Mouse (Mus musculus): ENCODE data around the gene Blcap.

DNA sequence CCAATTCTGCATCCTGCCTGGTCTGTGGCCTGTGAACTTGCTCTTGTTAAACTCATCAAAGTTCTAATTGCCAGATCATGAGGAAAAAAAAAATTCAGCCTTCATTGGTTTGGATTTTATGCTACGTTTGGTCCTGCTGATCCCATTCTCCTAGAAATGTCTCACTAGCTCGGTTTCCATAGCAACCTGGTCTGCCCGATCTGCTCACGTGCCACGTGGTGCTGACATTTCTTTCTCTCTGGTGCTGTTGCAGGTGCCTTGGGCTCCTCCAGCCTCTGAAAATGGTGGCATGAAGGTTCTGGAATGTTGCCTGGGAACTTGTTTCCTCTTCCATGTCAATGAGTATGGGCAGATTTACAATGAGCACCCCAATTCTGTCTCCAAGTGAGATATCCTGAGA lies 50.6 kb downstream of the Blcap start:
- TF ChIP-seq CTCF (IDR thresholded peaks at IDR 0.05; ENCODE audit: extremely low read depth, insufficient read depth, low read length), result no peak
- TF ChIP-seq POLR2A (IDR thresholded peaks at IDR 0.05; ENCODE audit: extremely low read depth, insufficient read depth, low read length), result no peak
